Mouse (Mus musculus): Measurements from ENCODE around the gene Llgl1.

DNA sequence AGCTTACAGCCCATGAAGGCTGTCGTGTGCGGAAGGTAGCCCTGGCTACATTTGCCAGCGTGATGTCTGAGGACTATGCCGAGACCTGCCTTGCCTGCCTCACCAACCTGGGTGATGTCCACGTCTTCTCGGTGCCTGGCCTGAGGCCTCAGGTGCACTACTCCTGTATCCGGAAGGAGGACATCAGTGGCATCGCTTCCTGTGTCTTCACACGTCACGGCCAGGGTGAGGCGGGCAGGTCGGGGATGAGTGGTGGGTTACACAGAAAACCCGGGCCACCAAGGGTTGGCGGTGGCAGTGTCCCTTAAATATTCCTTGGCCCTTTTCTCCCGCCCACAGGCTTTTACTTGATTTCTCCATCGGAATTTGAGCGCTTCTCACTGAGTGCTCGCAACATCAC lies 12.5 kb downstream of the Llgl1 start:
- TF ChIP-seq CTCF (IDR thresholded peaks at IDR 0.05; ENCODE audit: borderline replicate concordance, insufficient read depth, low read depth, low read length): no peak
- no peak for TF ChIP-seq POLR2A (IDR thresholded peaks at IDR 0.05; ENCODE audit: borderline replicate concordance, insufficient read depth, low read length)

Data from cerebellum, adult 2 months (tissue).